Mouse (Mus musculus) heart, embryonic 10.5 days (tissue): ENCODE measurements around the gene Irgc1. TPM values are rescaled to one million over a fixed set of nuclear protein-coding genes. Genes with fewer than 3 reads are reported as not detected.

ENCODE experiments used
- DNase-seq: peaks from one replicate; pipeline ENCODE4 v3.0.0-alpha.2; 2017; ENCODE audit warnings: low spot score
- H3K27ac ChIP-seq: fragments of 300-500 bp; sonication (generic); 2 replicates; pipeline ENCODE4 v1.5.1; 2016; ENCODE audit warnings: mild to moderate bottlenecking
- H3K27me3 ChIP-seq: fragments of 300-500 bp; sonication (generic); 2 replicates; pipeline ENCODE4 v1.6.1; 2016; ENCODE audit warnings: mild to moderate bottlenecking; ENCODE audit not compliant: poor library complexity, insufficient read depth, severe bottlenecking
- H3K36me3 ChIP-seq: fragments of 300-500 bp; sonication (generic); 2 replicates; pipeline ENCODE4 v1.6.1; 2016; ENCODE audit warnings: mild to moderate bottlenecking, moderate library complexity
- H3K4me1 ChIP-seq: fragments of 300-500 bp; sonication (generic); 2 replicates; pipeline ENCODE4 v1.6.1; 2016; ENCODE audit warnings: mild to moderate bottlenecking
- H3K4me3 ChIP-seq: fragments of 300-500 bp; sonication (generic); 2 replicates; pipeline ENCODE4 v1.5.1; 2016; ENCODE audit warnings: mild to moderate bottlenecking, moderate library complexity
- H3K9me3 ChIP-seq: fragments of 300-500 bp; sonication (generic); 2 replicates; pipeline ENCODE4 v1.6.1; 2016; ENCODE audit warnings: mild to moderate bottlenecking, moderate library complexity
- WGBS: fragments of 180-500 bp; shearing (Covaris S2); methylation state at CpG from one replicate; pipeline ENCODE4 v1.1.7; 2016; 5-methylcytosine and 5-hydroxymethylcytosine counted together
- polyA plus RNA-seq: library from polyadenylated mRNA; unstranded; fragments of >200 nt; fragmentation: Nextera tagmentation; extraction: Ambion mirVana; gene quantifications from 2 replicates; pipeline ENCODE4 v1.2.1, GENCODE M21; 2016

Irgc1 gene
- polyA plus RNA-seq, 1 experiment from 2014 or later, result not detected

GRCm38 (mm10) chr7:24425919-24426318, 26.2 kb downstream of the Irgc1 start:
- Histone ChIP-seq H3K4me1 (peaks cover 23% of the 10 kb centered on the region), H3K9me3 (no peaks in the 10 kb centered on the region), H3K27me3 (0 out of 2 replicates have a peak, but pooled peaks cover 1% of the 10 kb centered on the region), H3K36me3 (peaks cover 20% of the 10 kb centered on the region), H3K4me3 (no peak overlapping the region), H3K27ac (no peak overlapping the region)
- 79% methylated on average over 9 of the region's 9 CpGs for WGBS
- DNase-seq, result no peak

GRCm38 (mm10) chr7:24423956-24424732, 28.0 kb downstream of the Irgc1 start:
- no peak overlapping the region for H3K4me3 ChIP-seq
- no peaks in the 10 kb centered on the region for H3K27me3 ChIP-seq
- no peaks in the 10 kb centered on the region for H3K9me3 ChIP-seq
- peaks cover 25% of the 10 kb centered on the region for H3K36me3 ChIP-seq
- H3K4me1 ChIP-seq, result peaks cover 31% of the 10 kb centered on the region
- WGBS, result 79% methylated on average over 12 of the region's 12 CpGs
- DNase-seq, result no peak
- H3K27ac ChIP-seq, result no peak overlapping the region

GRCm38 (mm10) chr7:24423107-24423763, 28.9 kb downstream of the Irgc1 start:
- H3K9me3 ChIP-seq, result no peaks in the 10 kb centered on the region
- H3K4me3 ChIP-seq, result no peak overlapping the region
- peaks cover 32% of the 10 kb centered on the region for H3K4me1 ChIP-seq
- peaks cover 25% of the 10 kb centered on the region for H3K36me3 ChIP-seq
- H3K27me3 ChIP-seq, result no peaks in the 10 kb centered on the region
- no peak overlapping the region for H3K27ac ChIP-seq
- no peak for DNase-seq
- WGBS, result 83% methylated on average over 15 of the region's 15 CpGs

- no peaks in the 10 kb centered on the region for H3K27me3 ChIP-seq
- no peak overlapping the region for H3K27ac ChIP-seq
- peaks cover 32% of the 10 kb centered on the region for H3K4me1 ChIP-seq
- WGBS, result 82% methylated on average over 8 of the region's 8 CpGs
- no peak for DNase-seq
- no peaks in the 10 kb centered on the region for H3K9me3 ChIP-seq
- peaks cover 25% of the 10 kb centered on the region for H3K36me3 ChIP-seq
- no peak overlapping the region for H3K4me3 ChIP-seq
Observed at GRCm38 (mm10) chr7:24422251-24422650, 29.8 kb downstream of the Irgc1 start.

GRCm38 (mm10) chr7:24421648-24422047, 30.4 kb downstream of the Irgc1 start:
- DNase-seq, result no peak
- H3K27me3 ChIP-seq, result no peaks in the 10 kb centered on the region
- 74% methylated on average over 7 of the region's 7 CpGs for WGBS
- peaks cover 30% of the 10 kb centered on the region for H3K36me3 ChIP-seq
- peaks cover 32% of the 10 kb centered on the region for H3K4me1 ChIP-seq
- H3K27ac ChIP-seq, result no peak overlapping the region; the same call in 1 of the 2 replicates
- no peaks in the 10 kb centered on the region for H3K9me3 ChIP-seq
- no peak overlapping the region for H3K4me3 ChIP-seq

GRCm38 (mm10) chr7:24419579-24419978, 32.5 kb downstream of the Irgc1 start:
- H3K9me3 ChIP-seq, result no peaks in the 10 kb centered on the region
- DNase-seq, result no peak
- H3K4me1 ChIP-seq, result peaks cover 48% of the 10 kb centered on the region
- H3K4me3 ChIP-seq, result no peak overlapping the region
- H3K27me3 ChIP-seq, result no peaks in the 10 kb centered on the region
- 87% methylated on average over 8 of the region's 8 CpGs for WGBS
- peaks cover 33% of the 10 kb centered on the region for H3K36me3 ChIP-seq
- no peak overlapping the region for H3K27ac ChIP-seq

- H3K4me3 ChIP-seq, result no peak overlapping the region
- no peak for DNase-seq
- H3K27me3 ChIP-seq, result no peaks in the 10 kb centered on the region
- H3K4me1 ChIP-seq, result peaks cover 40% of the 10 kb centered on the region
- H3K27ac ChIP-seq, result peak overlapping the region; percentile 83; the same call in 1 of the 2 replicates
- 53% methylated on average over 7 of the region's 7 CpGs for WGBS
- no peaks in the 10 kb centered on the region for H3K9me3 ChIP-seq
- peaks cover 16% of the 10 kb centered on the region for H3K36me3 ChIP-seq
Observed at GRCm38 (mm10) chr7:24415261-24415660, 36.8 kb downstream of the Irgc1 start.

GRCm38 (mm10) chr7:24413630-24414029, 38.5 kb downstream of the Irgc1 start:
- Histone ChIP-seq H3K36me3 (peaks cover 18% of the 10 kb centered on the region), H3K27me3 (no peaks in the 10 kb centered on the region), H3K27ac (no peak overlapping the region; the same call in 1 of the 2 replicates), H3K4me3 (no peak overlapping the region), H3K9me3 (no peaks in the 10 kb centered on the region), H3K4me1 (peaks cover 31% of the 10 kb centered on the region)
- 74% methylated on average over 3 of the region's 3 CpGs for WGBS
- no peak for DNase-seq

- Histone ChIP-seq H3K9me3 (no peaks in the 10 kb centered on the region), H3K4me3 (no peak overlapping the region), H3K27ac (no peak overlapping the region), H3K36me3 (peaks cover 30% of the 10 kb centered on the region), H3K4me1 (peaks cover 24% of the 10 kb centered on the region), H3K27me3 (no peaks in the 10 kb centered on the region)
- no peak for DNase-seq
- WGBS, result 66% methylated on average over 3 of the region's 3 CpGs
Observed at GRCm38 (mm10) chr7:24410831-24411230, 41.3 kb downstream of the Irgc1 start.

- Histone ChIP-seq H3K36me3 (peaks cover 37% of the 10 kb centered on the region), H3K4me1 (peaks cover 17% of the 10 kb centered on the region), H3K27me3 (no peaks in the 10 kb centered on the region), H3K27ac (no peak overlapping the region), H3K4me3 (no peak overlapping the region), H3K9me3 (no peaks in the 10 kb centered on the region)
- WGBS, result 92% methylated on average over 6 of the region's 6 CpGs
- DNase-seq, result no peak
Observed at GRCm38 (mm10) chr7:24410123-24410522, 42.0 kb downstream of the Irgc1 start.

- 82% methylated on average over 9 of the region's 9 CpGs for WGBS
- no peak for DNase-seq
- H3K9me3 ChIP-seq, result no peaks in the 10 kb centered on the region
- H3K27me3 ChIP-seq, result no peaks in the 10 kb centered on the region
- no peak overlapping the region for H3K4me3 ChIP-seq
- H3K27ac ChIP-seq, result no peak overlapping the region
- peaks cover 56% of the 10 kb centered on the region for H3K36me3 ChIP-seq
- peaks cover 5% of the 10 kb centered on the region for H3K4me1 ChIP-seq
Observed at GRCm38 (mm10) chr7:24408186-24408585, 43.9 kb downstream of the Irgc1 start.

- 47% methylated on average over 5 of the region's 5 CpGs for WGBS
- H3K4me1 ChIP-seq, result peaks cover 5% of the 10 kb centered on the region
- H3K4me3 ChIP-seq, result no peak overlapping the region
- 0 out of 2 replicates have a peak, but pooled peaks cover 2% of the 10 kb centered on the region for H3K9me3 ChIP-seq
- H3K27ac ChIP-seq, result no peak overlapping the region
- peaks cover 59% of the 10 kb centered on the region for H3K36me3 ChIP-seq
- no peak for DNase-seq
- H3K27me3 ChIP-seq, result no peaks in the 10 kb centered on the region
Observed at GRCm38 (mm10) chr7:24406528-24407344, 45.4 kb downstream of the Irgc1 start.
